Mouse (Mus musculus): ENCODE data around the gene Olfr391-ps.

Gene Olfr391-ps

DNA sequence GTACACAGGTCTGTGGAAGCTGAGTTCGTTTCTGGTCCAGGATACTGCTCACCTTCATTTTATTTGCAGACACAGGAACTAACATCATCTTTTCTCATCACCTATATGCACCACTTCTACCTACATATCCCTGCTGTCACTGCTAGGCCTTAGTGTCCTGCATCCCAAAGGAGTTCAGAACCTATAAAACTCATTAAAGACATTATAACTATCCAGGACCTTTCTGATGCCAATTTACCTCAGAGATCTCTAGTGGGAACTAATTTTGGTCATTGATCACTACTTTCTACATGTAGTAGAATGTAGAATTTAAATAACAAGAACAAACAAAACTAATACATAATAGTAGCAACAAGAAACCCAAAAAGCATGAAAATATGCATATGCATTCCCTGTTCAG lies at the start of gene Olfr391-ps:
Olfr391-ps (minus strand) TSS at position 101 of the 400 bp plus-strand sequence.
- DNase-seq: no peak

DNA sequence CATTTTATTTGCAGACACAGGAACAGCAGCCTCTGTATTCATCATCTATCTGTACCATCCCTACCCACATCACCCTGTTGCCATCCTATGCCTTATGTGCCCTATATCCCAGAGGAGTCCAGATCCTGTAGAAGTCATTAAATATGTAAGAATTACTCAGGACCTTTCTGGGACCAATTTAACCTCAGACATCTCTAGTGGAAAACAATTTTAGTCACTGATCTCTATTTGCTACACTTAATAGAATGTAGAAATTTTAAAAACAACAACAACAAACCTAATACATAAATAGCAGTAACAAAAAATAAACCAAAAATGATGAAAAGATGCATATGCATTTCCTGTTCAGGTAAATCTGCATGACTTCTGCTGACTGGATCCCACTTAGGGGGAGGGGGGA lies 48.5 kb upstream of the Olfr391-ps start, which contains the start of gene Olfr393:
Olfr393 (minus strand) TSS at position 101 of the 400 bp plus-strand sequence.
- DNase-seq: no peak

- no peak for DNase-seq
Observed at GRCm38 (mm10) chr11:73816949-73817348, 14.1 kb upstream of the Olfr391-ps start, which contains the start of gene Olfr392. Gene Olfr392, minus strand, starts transcription at chr11:73817049.

- DNase-seq: no peak
Observed at GRCm38 (mm10) chr11:73782664-73783063, 20.2 kb downstream of the Olfr391-ps start, which contains the start of gene Olfr390. Gene Olfr390, plus strand, starts transcription at chr11:73782964.

DNA sequence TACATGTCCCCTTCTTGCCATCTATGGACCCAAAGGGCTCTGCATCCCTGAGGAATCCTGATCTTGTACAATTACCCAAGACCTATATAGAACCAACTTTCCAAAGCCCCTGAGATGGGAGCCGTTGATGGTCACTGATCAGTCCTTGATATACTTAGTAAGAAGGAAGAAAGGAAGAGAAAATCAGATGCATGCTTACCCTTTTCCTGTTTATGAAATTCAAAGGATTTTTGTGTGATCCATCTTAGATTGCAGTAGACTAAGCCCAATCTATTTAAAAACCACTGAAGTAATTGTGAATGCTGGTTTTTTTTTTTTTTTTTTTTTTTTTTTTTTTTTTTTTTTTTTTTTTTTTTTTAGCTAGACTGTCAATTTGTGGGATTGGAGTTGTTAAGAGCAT lies 22.2 kb downstream of the Olfr391-ps start, which contains the start of gene Olfr389:
Olfr389 (minus strand) TSS at position 101 of the 400 bp plus-strand sequence.
- DNase-seq: no peak

DNA sequence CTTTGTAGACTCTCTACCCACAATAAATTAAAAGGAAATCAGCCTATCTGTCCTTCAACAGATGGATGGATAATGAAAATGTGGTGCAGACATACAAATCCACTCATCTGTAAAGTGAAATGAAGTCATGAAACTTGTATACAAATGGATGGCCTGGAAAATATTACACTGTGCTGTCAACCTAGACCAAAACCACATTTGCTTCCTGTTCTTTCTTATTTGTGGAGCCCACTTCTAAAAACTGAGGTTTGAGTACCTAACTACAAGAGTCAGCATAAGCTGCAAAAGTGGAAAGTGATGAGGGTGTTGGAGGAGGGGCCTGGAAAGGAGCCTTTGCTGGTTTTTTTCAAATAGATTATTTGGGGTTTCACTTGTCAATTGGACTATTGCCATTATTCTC lies 43.7 kb downstream of the Olfr391-ps start:
- DNase-seq: no peak
